Mouse (Mus musculus) ovary, adult 18-20 months (tissue): ENCODE measurements around the gene Il12b.

Experiments
- DNase-seq: peaks from one replicate; pipeline ENCODE4 v3.0.0; 2022; ENCODE audit warnings: low spot score, mixed read lengths

Il12b gene

DNA sequence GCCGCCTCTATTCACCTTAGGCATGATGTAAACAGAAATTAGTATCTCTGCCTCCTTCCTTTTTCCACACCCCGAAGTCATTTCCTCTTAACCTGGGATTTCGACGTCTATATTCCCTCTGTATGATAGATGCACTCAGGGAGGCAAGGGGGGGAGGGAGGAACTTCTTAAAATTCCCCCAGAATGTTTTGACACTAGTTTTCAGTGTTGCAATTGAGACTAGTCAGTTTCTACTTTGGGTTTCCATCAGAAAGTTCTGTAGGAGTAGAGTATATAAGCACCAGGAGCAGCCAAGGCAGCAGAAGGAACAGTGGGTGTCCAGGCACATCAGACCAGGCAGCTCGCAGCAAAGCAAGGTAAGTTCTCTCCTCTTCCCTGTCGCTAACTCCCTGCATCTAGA lies at the start of gene Il12b:
TSS of gene Il12b (plus strand) at position 301 of the 400 bp plus-strand sequence.
- DNase-seq: no peak

DNA sequence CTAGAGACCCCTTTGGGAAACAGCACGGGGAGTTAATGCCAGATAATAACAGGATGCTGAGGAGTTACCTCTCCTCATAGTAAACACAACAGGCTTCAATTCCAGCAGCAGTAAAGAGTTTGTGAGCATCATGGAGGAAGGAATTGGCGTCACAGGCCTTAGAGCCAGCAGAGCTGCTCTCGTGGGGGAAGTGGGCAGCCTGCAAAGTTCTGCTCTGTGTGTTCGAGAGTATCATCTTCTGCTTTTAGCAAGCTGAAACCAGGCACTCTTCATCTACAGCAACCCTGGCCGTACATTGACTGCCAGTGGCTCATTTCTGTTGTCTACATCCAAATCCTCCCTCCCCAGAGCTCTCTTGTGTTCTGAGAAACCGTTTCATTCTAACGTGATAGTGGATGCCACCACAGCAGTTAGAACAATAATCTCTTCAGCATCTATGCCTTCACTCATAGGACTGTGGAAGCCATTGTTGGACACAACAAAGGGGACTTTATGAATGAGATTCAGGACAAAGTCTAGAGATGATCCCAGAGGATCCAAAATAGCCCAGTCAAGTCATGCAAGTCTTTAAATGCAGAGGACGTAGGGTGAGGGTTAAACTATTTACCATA lies 44.9 kb upstream of the Il12b start:
- no peak for DNase-seq

DNA sequence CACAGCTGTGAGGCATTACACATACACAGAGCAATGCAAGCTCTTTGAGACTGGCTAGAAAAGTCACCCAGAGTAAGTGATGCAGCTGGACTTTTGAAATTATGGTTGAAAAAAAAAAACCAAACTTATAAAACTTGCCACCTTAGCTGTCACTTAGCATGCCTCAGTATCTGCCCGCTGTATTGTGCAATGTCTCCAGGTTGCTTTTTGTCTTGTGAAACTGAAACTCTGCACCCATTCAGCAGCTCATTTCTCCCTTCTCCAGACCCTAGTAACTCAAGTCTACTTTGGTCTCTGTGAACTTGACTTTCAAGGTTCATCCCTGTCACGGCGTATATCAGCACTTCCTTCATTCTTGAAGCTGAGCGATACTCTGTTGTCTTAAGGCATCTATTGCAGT lies 43.7 kb upstream of the Il12b start:
- DNase-seq: no peak

DNA sequence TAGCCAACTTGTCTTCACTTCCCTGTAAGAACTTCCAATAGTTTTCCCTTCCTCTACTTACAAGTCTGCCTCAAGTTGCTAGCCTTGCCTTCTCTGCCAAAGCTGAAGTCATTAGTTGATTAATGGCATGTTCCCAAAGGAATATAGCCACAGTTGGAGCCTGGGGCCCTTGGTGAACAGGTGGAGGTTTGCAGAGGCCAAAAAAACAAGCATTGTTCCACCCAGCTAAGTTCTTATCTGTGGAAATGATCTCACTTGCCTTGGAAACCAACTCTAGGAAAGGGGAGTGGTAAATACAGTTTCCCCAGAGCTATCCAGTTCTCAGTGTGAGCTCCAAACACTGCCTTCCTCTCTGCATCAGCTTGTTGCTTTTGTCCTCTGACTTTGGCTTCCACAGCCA lies 35.3 kb upstream of the Il12b start:
- no peak for DNase-seq

DNA sequence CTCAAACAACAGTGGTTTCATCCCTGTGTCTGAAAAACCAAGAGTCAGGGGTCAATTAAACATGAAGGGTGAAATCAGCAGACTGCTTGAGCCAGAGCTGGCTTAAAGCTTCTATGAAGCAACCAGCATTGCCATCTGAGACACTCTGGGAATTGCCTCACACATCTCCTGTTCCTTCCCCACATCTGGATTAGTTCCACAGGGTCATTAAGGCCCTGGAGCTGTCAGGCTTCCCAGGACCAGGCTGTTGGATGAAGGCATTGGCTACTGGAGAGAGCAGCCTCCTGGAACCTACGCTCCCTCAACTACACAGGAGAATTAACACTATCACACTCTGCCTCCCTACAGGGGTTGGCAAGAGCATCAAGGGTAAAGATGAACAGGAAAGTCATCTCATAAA lies 32.2 kb upstream of the Il12b start:
- no peak for DNase-seq

DNA sequence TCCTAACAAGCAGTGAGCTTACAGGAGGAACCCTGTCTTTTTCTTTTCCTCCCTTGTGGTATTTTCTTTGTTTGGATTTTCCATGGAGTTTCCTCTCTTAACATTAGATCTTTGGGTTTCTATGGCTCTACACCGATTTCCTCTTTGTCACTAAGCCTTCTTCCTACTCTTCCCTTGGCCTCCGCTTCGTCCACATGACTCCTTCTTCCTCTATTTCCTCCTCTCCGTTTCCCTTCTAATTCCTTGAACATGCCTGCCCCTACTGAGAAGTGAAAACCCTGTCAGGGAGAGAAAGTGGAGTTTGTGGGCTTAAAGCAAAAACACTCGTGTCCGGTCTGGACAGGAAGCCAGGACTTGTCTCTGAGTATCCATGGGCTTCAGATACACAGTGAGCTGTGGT lies 27.0 kb upstream of the Il12b start:
- DNase-seq: no peak

DNA sequence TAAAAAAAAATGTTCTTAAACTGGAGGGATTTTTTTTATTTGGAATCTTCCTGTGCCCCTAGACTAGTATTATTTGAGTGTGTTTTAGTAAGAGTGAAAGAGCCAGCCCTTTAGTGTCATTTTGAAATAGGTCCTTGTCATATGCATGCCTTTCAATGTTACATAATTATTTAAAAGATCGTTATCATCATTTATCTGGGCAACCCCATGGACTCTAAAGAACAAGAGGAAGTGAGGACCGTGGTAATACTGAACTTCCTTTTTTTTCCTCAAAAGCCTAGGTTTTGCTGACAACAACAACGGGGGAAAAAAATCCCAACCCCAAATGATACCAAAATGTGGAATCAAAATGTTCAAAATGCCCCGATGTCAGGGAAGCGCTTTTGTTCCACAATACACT lies 22.0 kb upstream of the Il12b start:
- no peak for DNase-seq

DNA sequence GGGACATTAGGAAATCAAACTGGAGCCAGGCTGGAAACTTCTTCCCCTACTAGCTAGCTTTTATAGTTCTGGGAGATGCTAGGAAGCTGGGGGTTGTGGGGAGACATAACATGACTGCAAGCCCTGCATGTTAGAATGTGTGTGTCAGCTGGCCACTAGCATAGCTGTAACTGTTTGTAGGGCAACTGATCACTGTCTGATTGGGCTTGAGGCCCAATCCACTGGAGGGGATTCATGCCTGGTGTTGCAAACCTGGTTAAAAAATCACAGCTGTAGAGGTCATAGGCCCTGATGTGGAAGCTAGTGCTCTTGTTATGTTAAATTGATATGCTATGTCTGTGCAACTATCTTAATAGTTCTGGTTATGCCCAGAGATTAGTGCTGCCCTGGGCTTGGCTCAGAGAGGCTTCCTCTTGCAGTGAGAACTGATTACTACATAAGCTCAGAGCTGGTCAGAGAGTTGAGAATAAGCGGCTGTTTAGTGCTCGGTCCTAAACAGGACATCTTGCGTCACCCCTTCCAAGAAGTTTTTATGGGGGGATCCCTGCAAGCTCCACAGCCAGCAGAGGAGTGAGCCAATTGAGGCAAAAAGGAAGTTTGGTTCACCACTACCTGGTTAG lies 19.3 kb upstream of the Il12b start:
- no peak for DNase-seq

DNA sequence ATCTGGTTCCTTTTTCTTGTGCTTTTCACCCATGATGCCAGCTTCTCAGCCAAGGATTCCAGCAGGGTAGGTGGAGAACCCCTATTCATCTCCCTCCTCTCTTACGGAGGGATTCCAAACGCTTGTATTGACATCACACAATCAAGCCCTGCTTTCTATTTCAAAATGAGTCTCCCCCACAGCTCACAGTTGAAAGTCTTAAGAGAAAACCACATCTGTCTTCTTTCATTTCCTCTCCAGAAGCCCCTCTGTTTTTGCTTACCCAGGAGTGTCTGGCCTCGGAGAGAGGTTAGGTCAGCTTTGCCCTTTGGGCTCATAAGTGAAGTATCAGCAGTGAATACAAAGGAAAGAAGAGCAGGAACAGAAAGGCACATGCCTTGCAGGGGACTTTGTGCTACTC lies 17.7 kb upstream of the Il12b start:
- no peak for DNase-seq

DNA sequence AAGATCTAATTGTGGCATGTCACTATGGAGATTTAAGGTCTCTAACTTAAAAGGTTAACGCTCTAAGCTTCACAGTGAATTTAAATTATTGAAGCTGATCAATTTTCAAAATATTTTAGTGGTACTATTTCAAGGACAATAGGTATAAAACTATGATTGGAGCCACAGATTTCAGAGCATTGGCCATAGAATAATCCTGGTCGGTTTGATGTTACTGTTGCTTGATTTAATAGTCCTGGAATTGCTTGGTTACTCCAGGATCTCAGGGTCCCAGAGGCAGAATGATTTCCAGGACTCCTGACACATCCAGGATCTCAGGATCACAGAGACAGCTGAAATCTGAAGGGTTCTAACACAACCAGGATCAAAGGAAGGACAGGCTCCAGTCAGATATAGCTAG lies 12.8 kb upstream of the Il12b start:
- no peak for DNase-seq

DNA sequence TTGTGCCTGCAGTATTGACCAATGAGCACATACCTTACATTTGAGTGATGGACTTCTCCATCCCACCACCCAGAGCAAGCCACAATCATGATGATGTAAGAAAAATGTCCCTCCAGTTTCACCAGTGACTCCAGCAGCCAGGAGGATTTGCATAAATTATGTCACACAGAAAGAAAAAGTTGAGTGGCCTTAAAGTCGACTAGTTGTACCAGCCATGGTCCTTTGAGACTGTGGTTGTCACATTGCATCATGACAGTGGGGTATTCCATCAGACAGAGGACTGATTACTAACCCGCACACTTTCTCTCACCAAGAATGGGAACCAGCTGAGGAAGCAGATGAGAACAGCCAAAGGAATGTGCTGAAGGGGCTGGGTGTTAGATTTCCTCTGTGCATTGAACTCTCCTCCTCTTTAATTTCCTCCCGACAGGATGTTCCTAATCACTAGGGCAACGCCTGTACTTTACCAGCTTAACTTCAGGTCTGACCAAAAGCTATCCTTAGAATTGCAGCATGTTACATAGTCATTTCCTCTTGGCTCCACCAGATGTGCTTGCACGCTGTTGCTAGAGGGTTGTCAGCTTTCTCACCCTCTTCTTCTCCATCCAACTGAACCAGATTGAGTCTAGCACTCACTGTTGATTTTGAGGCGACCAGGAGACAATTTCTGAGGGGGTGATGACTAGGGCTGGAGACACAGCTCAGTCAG lies 9.7 kb upstream of the Il12b start:
- DNase-seq: no peak

DNA sequence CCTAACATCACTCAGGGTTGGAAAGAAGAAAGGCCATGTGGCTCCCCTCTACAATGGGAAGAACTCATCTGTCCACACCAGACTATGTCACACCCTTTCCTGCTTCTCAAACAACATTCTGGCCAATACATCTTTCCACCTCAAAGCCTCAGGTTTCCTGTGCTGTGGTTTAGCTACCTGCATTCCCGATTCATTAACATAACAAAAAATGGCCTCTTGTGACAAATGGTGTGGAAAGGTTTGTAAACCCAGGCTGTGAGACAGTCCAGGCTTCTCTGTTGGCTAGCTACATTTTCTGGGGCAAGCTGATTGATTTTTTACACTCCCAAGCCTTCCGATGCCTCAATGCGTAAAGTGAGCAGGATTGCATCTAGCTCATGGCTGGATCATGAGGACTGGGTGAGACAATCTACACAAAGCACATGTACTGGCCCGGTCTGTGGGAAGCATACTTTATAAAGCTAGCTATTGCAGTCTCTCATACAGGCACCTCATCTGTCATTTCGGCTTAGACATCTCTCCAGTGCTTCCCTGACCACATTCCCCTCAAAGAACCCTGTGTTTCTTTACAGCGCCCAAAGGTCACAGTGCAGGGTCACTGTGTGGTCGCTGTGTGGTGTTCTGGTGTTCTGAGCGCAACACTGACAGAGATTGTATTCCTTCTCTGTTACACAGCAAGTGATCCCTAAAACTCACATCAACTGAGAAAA lies 6.6 kb upstream of the Il12b start:
- DNase-seq: no peak

DNA sequence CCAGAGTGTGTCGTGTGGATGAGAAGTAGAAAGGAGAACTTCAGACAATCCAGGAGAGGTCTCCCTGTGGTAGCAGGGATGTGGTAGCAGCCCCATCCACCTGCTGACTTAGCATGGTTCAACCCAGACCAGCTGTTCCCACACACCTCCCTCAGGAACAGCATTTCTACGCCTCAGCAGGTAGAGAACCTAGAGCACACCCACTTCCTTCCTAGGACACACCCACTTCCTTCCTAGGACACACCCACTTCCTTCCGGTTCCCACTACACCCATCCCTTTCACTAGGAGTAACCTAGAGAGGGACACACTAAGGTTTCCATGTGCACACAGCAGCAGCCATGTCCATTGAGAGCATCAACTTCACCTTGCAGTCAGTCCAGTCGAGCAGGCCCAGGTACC lies 4.5 kb upstream of the Il12b start:
- no peak for DNase-seq

DNA sequence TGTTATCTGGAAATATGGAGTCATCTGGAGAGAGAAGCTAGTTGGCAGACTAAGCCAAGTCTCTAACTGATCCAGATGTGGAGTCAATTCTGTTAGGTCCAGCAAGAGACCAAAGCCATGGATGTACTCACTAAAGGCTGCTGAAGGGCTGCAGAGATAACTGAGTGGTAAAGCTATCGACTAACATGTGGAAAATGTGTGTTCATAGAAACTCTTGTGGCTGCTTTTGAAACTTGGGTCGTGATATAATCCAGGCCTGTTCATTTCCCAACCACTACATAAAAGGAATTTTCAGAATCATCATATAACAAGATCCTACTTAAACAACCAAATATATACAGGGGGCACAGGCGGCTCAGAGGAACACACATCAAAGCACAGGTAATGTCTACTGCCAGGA lies 2.3 kb upstream of the Il12b start:
- no peak for DNase-seq

DNA sequence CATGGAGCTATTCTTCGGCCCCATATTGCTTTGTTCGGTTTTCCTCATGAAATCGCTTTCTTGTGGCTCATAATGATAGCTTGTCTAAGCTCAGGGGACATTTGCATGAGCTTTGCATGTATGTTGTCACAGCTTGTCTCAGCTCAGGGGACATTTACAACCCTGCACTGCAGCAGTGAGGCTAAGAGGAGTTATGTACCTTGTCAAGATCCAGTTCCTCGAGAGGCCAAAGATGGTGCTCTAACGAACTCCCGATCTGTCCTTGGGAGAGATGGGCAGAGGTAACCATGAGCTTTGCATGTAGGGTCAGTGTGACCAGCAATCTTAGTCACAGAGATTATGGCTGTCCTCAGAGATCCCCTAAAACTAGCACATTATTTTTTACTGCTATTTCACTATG lies 1.5 kb upstream of the Il12b start:
- no peak for DNase-seq

DNA sequence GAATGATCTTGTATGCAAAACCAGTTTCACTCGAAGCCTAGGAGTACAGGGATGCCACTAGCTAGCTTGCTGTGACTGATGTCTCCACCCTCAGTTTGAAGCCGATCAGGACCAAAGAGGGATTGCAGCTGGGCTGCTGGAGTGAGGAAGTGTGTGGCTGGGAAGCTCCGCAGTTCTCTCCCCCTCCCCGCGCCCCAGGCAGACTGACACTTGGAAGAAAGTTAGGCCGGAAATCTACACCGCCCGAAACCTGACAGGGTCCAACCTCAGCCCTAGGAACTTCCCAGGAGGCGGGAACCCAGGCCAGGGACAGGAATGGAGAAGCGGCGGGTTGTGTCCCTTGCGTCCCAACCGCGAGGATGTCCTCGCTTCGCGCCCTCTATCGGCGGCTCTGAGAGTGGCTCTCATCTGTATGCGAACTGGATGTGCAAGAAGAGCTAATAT lies 1.1 kb upstream of the Il12b start:
- DNase-seq: peak; percentile 10

DNA sequence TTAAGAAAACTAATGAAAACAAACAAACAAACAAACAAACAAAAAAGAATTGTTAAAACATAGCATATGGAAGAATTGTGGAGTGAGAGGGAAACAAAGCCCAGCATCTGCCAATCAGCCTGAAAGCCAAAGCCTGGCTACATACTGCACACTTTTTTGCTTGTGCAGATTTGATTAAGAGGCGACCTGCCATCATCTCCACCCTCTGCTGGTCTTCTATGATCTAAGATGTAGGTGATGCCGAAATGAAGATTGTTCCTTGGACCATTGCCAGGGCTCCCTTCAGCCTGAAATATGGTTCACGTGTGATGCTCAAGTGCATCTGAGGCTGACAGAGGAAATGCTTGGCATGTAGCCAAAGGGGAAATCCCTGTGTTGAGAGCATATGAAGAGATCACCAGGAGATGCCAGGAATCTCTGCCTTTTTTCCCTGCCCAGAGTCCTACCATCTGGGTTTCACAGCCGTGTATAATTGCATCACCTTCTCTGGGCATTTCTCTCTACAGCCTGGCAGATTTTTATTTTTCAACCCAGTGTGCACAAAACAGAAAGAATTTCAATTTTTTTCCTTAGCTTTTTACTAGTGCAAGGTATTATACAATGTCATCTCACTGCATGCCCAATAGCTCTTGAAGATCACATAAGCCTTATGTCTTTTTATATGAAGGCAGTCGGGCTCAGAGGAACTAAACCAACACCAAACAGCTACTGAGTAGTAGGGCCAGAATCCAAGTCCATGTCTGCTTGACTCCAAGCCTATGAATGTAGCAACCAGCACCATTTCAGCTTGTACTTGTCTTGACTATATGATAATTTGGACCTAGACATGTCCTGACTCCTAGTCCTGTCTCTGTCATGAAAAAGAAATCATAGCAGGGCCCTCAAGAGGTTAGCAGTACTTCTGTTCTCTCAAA lies 2.0 kb downstream of the Il12b start:
- DNase-seq: no peak

DNA sequence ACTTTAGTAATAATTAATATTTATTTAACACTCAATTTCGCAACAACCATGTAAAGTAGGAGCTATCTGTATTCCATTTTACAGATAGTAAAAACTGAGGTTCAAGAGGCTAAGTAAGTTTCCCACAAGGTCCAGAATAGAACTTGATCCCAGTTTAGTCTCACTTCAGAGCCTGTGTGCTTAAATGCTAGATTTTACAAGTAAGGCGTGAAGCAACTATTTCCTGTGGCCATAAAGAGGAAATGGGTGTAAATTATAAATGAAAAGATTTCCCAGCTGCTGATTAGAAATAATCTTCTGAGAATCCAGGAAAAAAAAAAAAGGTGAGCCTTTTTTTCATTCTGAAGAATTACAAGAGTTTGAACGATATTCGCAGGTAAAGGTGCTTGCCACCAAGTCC lies 5.2 kb downstream of the Il12b start:
- no peak for DNase-seq

DNA sequence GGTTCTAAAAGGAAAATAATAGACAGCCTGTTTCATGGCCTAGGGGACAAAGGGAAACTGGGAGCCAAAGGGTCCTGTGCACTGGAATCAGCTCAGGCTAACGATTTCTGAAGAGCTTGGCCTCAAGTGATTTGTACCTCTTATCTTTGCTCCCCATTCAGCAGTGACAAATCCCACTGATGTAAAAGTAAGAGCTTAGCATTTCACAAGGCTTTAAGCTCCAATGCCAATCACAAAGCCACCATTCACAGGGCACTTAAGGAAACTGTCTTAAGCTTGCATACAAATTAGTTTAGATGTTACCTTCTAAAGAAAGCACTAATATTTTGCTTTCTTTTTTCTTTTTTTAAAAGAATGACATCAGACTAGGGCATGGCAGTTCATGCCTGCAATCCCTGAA lies 6.1 kb downstream of the Il12b start:
- DNase-seq: no peak

DNA sequence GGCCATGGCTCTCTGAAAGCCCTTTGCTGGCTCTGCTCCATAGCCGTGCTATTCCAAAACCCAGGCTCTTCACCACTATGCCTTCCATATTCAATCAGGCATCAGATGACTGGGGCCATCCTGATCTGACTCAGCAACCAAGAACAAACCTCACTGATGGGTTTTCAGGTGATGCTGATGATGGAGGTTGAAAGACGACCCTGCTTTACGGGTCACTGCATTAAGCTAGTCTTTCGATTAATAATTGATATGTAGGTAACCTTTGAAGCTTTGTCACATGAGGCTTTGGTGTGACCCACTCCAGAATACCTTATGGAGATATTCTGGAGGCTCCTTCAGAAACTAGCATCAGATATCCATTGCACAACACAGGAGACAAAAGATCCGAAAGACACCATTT lies 6.6 kb downstream of the Il12b start:
- DNase-seq: no peak

DNA sequence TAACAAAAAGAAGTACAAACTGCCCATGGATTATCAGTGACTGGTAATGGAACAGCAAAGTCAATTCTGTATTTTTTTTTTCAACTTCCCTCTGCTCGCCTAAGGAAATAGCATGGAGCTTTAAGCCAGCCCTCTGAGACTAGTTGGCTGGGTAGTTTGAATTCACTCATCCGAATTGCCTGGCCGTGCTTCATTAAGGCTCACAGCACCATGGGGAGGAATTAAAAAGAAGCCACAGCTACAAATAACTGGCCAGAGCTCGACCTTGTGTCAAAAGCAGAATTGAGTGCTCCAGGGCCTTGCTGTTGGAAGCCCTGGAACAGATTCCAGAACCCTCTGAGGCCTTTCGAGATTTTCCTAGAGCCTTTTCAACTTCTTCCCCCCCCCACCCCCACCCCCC lies 8.8 kb downstream of the Il12b start:
- no peak for DNase-seq

DNA sequence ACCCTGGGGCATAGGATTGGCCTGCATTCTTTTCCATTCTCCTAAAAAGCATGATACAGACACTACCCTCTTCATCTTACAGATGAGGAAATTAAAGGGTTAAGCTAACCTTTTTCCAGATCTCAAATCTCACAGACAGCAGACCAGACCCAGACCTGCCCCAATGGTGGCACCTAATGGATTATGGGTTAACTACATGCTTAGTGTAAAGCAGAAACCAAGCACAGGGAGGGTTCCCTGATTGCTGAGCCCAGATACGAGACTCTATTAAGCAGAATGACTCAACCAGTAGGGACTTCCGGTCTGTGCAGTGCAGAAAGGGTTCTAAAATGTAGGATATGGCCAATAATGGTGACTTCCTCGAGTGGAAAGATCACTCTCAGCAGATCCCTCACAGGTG lies 10.6 kb downstream of the Il12b start:
- no peak for DNase-seq
